Mouse (Mus musculus): ENCODE measurements around the gene Rsrc2.

DNA sequence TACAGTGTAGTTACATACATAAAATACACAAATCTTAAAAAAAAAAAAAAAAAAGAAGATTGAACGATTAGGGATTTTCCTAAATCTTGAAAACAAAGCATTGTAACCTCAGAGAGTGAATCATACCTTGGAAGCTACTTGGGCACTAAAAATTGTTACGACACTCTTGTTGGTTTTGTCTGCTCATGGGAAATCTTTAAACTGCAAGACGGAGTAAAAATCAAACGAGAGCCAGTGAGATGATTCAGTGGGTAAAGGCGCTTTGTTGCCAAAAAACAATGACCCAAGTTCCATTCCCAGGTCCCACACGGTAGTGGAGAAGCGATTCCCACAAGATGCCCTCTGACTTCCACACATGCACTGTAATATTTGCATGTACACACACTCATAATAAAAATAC is 53.0 kb downstream of the Rsrc2 start:
- TF ChIP-seq CTCF (IDR thresholded peaks at IDR 0.05; ENCODE audit: insufficient read depth, low read length) (no peak), POLR2A (IDR thresholded peaks at IDR 0.05; ENCODE audit: borderline replicate concordance, extremely low read depth, low read depth, low read length) (no peak)
